Mouse (Mus musculus): ENCODE data around the gene Gnat1.
A peak's percentile ranks its signal among the peaks of the same experiment; 100 is the strongest.

The Gnat1 gene

GRCm38 (mm10) chr9:107700114-107700571 lies 20.6 kb upstream of the Gnat1 start:
- no peak for DNase-seq (ENCODE audit: low spot score)

- no peak for DNase-seq (ENCODE audit: low spot score)
These were observed 20.0 kb upstream of the Gnat1 start for GRCm38 (mm10) chr9:107699376-107699980.

DNA sequence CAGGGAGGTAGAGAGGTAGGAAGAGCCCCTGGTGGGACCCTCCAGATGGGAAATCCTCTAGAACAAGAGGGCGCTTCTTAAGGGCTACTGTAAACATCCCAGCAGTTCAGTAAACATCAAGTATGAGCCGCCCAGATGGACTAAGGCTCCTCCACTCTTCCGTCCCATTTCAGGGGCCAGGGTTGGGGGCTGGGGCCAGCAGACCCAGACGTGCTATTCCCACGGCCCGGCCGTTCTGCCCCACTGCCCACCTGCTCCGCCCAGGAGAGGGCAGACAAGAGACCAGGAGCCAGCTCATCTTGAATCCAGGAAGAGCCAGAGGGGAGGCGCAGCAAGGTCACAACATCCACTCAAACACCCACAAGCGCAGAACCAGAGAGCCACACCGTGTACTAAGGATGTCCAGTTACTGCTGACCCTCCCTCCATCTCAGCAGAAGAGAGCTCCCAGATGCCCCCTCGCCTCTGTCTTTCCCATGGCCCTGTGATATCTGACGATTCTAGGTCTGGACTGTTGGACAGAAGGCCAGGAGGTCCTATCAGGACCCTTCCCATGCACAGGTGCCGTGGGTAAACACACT lies 19.2 kb upstream of the Gnat1 start:
- DNase-seq (ENCODE audit: low spot score), result no peak

GRCm38 (mm10) chr9:107697811-107698521 lies 18.5 kb upstream of the Gnat1 start:
- DNase-seq (ENCODE audit: low spot score), result no peak

DNA sequence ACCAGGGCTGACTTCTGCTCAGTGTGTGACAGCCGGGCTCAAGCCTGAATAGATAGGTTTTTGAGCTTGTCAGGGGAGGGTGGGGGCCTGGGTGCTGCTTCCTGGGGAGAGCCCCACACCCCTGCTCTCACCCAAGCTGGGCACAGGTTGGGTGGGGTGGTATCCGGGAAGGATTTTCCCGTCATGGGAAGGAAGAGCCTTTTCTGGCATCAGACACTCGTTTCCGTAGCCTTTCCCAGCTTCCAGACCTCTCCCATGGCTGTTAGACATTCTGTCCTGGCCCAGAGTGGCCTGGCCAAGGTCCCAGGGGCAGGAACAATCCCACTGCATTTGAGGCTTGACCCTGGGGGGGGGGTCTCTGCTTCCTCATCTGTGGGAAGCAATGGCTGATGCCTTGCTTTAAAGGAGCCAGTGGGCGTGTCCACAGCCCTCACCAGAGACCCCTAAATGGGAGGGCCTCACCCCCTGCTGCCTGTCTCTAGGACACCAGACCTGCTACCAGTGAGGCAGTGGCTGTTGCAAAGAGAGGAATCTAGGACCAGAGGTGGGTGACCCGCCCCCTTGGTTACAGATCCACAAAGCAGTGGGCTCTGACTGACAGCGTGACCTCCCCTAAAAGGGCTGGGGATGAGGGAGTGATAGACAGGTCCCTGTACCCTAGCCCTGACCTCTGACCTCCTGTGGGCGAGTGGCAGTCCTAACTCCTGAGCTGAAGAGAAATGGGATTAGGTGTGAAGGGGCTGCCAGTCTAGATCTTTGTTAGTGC lies 17.5 kb upstream of the Gnat1 start:
- no peak for DNase-seq (ENCODE audit: low spot score)

GRCm38 (mm10) chr9:107696106-107696479 lies 16.6 kb upstream of the Gnat1 start:
- DNase-seq (ENCODE audit: low spot score), result no peak

GRCm38 (mm10) chr9:107695441-107696105 lies 16.1 kb upstream of the Gnat1 start:
- DNase-seq (ENCODE audit: low spot score), result no peak

DNA sequence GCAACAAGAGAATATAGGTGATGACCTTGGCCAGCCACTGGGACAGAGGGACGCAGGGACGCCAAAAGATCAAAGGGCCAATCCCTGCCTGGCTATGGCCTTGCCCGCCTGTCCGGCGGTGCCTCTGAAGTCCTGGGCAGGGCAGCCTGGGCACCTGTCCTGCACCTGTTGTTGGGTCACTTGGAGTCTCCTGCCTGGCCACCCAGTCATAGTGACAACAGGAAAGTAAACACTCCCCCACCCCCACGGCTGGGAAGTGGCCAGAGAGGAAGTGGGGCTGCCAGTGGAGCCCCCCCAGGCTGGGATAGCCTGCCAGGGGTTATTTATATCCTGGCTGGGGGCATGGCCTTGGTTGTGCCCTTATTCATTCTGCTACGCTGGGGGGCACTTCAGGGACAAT lies 15.1 kb upstream of the Gnat1 start:
- no peak for DNase-seq (ENCODE audit: low spot score)

- DNase-seq (ENCODE audit: low spot score), result no peak
These were observed 14.0 kb upstream of the Gnat1 start for GRCm38 (mm10) chr9:107693433-107693987.

GRCm38 (mm10) chr9:107692785-107693184 lies 13.3 kb upstream of the Gnat1 start:
- DNase-seq (ENCODE audit: low spot score), result no peak

DNA sequence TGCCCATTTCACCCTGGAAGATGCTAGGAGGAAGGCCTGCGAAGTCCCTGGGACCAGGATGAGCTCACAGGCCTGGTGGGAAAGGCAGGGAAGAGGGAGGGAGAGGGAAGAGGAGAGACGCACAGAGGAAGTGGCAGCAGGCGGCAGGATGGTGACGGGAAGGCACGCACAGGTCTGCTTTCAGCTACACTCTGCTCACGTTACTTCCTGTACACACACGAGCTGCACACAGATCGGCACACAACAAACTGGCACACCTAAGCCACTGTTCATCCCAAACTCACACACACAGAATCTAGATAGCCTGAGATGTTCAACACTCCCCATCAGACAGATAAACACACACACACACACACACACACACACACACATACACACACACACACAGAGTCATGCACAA lies 10.9 kb upstream of the Gnat1 start:
- no peak for DNase-seq (ENCODE audit: low spot score)

- no peak for DNase-seq (ENCODE audit: low spot score)
These were observed 9.4 kb upstream of the Gnat1 start for GRCm38 (mm10) chr9:107688939-107689338.

DNA sequence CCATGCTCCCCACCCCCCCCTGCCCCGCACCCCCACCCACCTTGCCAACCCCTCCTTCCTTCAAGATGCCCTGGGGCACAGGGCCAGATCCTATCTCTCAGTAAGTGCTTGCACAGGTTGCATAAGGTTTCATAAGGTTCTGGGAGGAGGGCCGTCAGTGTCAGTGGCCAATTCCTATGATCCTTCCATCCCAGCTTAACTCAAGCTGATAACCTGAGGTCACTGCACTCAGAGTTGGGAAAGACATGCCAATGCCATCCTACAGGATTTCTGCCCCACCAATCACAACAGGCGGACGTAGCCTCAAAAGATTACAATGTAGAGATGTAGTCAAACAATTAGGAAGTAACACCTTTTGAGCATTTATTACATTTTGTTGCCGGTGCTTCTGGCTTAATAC lies 8.9 kb upstream of the Gnat1 start:
- no peak for DNase-seq (ENCODE audit: low spot score)

DNA sequence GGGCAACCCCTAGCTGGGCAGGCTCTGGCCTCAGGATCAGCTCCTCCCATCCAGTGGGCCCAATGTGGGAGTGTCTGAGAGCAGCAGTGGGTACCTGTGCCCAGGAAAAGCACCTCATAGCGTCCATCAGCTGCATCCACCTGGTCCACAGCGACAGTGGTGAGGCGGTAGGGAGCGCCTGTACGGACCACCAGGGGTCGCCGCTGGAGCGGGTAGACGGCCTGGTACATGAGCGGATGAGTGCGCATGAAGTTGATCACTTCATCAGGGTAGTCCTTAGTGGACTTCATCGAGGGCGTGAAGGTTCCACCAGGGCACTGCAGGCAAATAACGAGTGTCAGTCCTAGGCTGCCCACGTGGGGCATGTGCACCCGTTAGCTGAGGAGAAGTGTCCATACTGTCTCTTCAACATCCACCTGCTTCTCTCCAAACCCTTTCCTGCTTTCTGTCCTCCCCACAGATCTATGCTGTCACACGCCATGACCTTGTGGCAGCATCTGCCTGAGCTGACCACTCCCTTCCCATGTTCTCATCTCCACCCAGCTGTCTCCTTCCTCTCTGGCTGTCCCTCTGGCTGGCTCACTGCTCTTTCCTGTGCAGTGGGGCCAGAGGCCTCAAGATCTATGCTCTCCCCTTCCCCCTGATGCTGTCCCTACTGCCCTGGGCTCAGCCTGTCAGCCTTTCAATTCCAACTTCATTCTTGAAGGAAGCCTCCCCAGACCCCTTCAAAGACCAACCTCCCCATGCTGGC lies 5.9 kb upstream of the Gnat1 start:
- DNase-seq (ENCODE audit: low spot score), result no peak

GRCm38 (mm10) chr9:107682405-107682804 lies 2.9 kb upstream of the Gnat1 start:
- no peak for DNase-seq (ENCODE audit: low spot score)

- DNase-seq (ENCODE audit: low spot score), result no peak
These were observed 651 bp downstream of the Gnat1 start for GRCm38 (mm10) chr9:107678861-107679260.

- peak; percentile 75 for DNase-seq (ENCODE audit: low spot score)
These were observed 1.5 kb downstream of the Gnat1 start for GRCm38 (mm10) chr9:107677819-107678526.

DNA sequence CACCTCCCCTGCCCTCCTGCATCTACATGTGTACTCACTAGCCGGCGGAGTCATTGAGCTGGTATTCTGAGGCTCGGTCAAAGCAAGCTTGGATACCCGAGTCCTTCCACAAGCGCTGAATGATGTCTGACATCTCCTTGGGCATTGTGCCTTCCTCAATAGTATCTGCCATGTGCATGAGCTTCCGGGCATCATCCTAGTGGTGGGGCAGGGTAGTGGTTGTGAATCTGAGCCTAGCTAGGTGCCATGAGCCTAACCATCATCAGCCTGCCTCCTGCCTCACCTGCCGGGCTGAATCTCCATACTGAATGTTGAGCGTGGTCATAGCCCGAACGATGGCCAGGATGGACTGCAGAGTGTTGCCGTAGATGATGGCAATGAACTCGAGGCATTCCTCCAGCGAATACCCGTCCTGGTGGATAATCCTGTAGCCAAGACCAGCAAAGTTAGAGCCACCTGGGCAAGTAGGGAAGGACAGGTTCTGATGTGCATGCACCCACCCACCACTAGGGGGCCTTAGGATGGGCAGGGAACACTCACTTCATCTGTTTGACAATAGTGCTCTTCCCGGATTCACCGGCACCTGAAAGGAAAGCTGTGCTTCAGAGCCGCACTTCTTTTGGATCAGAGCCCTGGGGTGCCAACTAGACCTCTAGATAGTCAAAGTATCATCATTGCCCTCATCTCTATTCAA lies 2.3 kb downstream of the Gnat1 start:
- no peak for DNase-seq (ENCODE audit: low spot score)

DNA sequence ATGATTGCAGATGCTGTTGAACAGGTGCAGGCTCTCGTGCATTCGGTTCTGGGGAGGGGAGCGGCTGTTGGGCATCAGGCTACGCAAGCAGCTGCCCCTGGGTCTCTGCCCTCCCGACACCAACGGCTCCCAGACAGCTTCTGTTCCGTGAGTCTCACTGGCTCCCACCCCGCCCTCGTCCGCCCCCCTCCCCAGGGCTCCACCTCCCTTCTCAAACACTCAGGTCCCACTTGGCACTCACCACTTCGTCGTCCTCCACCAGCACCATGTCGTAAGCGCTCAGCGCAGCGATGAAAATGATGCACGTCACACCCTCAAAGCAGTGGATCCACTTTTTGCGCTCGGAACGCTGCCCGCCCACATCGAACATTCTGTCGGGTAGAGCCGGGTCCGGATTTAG lies 3.2 kb downstream of the Gnat1 start:
- DNase-seq (ENCODE audit: low spot score), result no peak

All from urinary bladder, postnatal 25 days (tissue).